Mouse (Mus musculus): Measurements from ENCODE around the gene Metap2.

DNA sequence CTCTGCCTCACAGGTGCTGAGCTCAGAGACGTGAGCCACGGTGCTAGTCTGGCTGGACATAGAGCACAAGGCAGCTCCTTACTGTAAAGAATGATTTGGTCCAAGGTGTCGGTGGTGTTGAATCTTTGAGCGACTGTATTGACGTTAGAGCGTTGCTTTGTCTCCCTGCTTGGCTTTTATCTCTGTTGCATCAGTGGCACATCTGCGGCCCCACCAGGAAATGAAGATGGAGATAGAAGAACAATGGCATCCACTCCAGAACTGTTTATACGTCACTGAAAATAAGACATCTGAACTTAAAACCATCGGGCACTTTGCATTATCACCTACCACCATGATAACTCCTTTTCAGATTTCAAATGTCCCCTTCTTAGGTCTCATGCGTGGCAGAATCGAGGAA lies 3.0 kb upstream of the Metap2 start:
- TF ChIP-seq TAL1 (IDR thresholded peaks at IDR 0.05; ENCODE audit: low read length) (no peak), GATA1 (IDR thresholded peaks at IDR 0.05; ENCODE audit: low read length) (no peak)
